12 mouse cellular contexts compared by ENCODE assay signal in the genomic region with DNA sequence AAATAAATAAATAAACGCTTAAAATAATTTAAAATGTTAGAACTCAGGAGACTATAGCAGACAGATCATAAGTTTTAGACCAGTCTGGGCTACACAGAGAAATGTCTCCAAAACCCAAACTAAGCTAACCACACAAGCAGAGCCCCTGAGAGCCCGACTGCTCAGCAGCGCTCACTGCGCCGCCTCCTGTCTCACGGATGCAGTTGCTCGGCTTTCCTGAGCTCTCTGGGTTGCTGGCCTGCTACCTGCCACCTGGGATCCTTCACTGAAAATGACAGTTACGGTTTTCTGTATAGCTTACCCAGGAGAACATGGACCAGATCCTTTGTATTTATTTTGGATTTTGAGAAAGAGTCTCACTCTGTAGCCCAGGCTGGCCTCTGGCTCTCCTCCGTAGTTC. TPM values are rescaled to one million over a fixed set of nuclear protein-coding genes. Genes with fewer than 3 reads are reported as not detected.
DNase-seq lines count a peak whose midpoint lies in the region; ATAC-seq and TF ChIP-seq lines count a peak whose summit lies in the region.
"Had no signal": no experiment of that assay in that cellular context is flagged by ENCODE, and none has a peak within 500 bp of the region (broad histone marks: within the 10 kb centered on the region; RNA-seq: fewer than 3 reads in every experiment).

No protein-coding gene starts in this region.

- H3K36me3 ChIP-seq in heart, postnatal 0 days (replicated peaks; ENCODE audit: control insufficient read depth, insufficient read depth, low read length) = no peaks in the 10 kb centered on the region

- H3K27ac ChIP-seq in heart, postnatal 0 days (ENCODE audit: low read depth) = peak overlapping the region; percentile 25; the same call in 1 of the 2 replicates

- no peak for TF ChIP-seq CTCF in heart, postnatal 0 days (IDR thresholded peaks at IDR 0.05; ENCODE audit: low read depth)

- H3K4me3 ChIP-seq in heart, postnatal 0 days (ENCODE audit: low read depth, low read length) = no peak overlapping the region
- H3K4me3 ChIP-seq: megakaryocyte, embryonic 14.5 days had no signal

- no peaks in the 10 kb centered on the region for H3K27me3 ChIP-seq in heart, postnatal 0 days (ENCODE audit: control insufficient read depth, insufficient read depth, low read length)

- DNase-seq in heart, postnatal 0 days (ENCODE audit: low spot score) = no peak
- no peak for DNase-seq in heart, postnatal 4 days
- peak; percentile 16 to 17 for DNase-seq in B cell, adult 2 months
- DNase-seq in ZHBTc4 (ENCODE audit: low read depth, low spot score) = peak; percentile 67
- peak; percentile 85 for DNase-seq in naive thymus-derived CD4-positive, alpha-beta T cell, adult 2 months (ENCODE audit: low read depth)
- DNase-seq in c-Kit-positive CD71-positive TER-119-positive erythroid progenitor cells, embryonic 14.5 days (ENCODE audit: low spot score) = no peak
- no peak for DNase-seq in embryo, embryonic 9.5 days (ENCODE audit: extremely low spot score)
- DNase-seq: kidney, postnatal 10 days; right cerebral cortex, postnatal 14 days had no signal

- H3K4me1 ChIP-seq in heart, postnatal 0 days (ENCODE audit: control insufficient read depth, insufficient read depth) = no peaks in the 10 kb centered on the region

- H3K9me3 ChIP-seq in heart, postnatal 0 days (replicated peaks; ENCODE audit: control insufficient read depth, low read length) = no peaks in the 10 kb centered on the region

- 39% methylated on average over 9 of the region's 9 CpGs for WGBS in heart, postnatal 0 days

- TF ChIP-seq EP300 in heart, postnatal 0 days (IDR thresholded peaks at IDR 0.05; ENCODE audit: low read depth) = no peak

- no peak overlapping the region for H3K9ac ChIP-seq in heart, postnatal 0 days (replicated peaks; ENCODE audit: low read depth, low read length)

- ATAC-seq in heart, postnatal 0 days (ENCODE audit: insufficient read depth, low read depth) = no peak
- ATAC-seq in cerebellum, adult (ENCODE audit: insufficient number of reproducible peaks, low FRiP score, low TSS enrichment) = no peak

- peak overlapping the region; percentile 18; the same call in 1 of the 2 replicates for H3K4me2 ChIP-seq in heart, postnatal 0 days (ENCODE audit: low read depth, low read length)

RNA-seq across cellular contexts. Expression of a gene that starts 17.0 kb away (rescaled TPM):
- 50.3 and 73.7 TPM in 2 replicates for total RNA-seq in heart, postnatal 0 days (2014; rRNA removed; ENCODE audit: low replicate concordance)
- 101 and 104 TPM in 2 replicates for polyA plus RNA-seq in heart, postnatal 0 days (2015; fragmentation: Nextera tagmentation; extraction: Ambion mirVana)
- total RNA-seq in heart, postnatal 4 days (2021) = 10 to 100 TPM; 47.9 to 49.9 TPM

RNA-seq across cellular contexts. Expression of a gene that starts 40.0 kb away (rescaled TPM):
- 1.6 TPM in 1 of 2 replicates, not detected in the other for total RNA-seq in heart, postnatal 0 days (2014; rRNA removed; ENCODE audit: low replicate concordance)
- polyA plus RNA-seq in heart, postnatal 0 days (2015; fragmentation: Nextera tagmentation; extraction: Ambion mirVana) = 0.12 TPM in 1 of 2 replicates, not detected in the other
- under 1 TPM in 1 of 2 experiments, not detected in 1; 0.07 TPM for total RNA-seq in heart, postnatal 4 days (2021)

RNA-seq across cellular contexts. Expression of a gene that starts 57.8 kb away (rescaled TPM):
- total RNA-seq in heart, postnatal 0 days (2014; rRNA removed; ENCODE audit: low replicate concordance) = 0.19 and 0.73 TPM in 2 replicates
- polyA plus RNA-seq in heart, postnatal 0 days (2015; fragmentation: Nextera tagmentation; extraction: Ambion mirVana) = 0.25 and 0.48 TPM in 2 replicates
- total RNA-seq in heart, postnatal 4 days (2021) = under 1 TPM; 0.36 to 0.95 TPM
- total RNA-seq: hematopoietic stem cell, adult 5-6 weeks had no signal

Comparison
In these comparisons a context has a peak if more than half of its experiments do, and no peak if none do; other contexts are left out.
1. DNase-seq: peak in B cell, adult 2 months (2 of 2), ZHBTc4 (single experiment) and naive thymus-derived CD4-positive, alpha-beta T cell, adult 2 months (single experiment); none in heart, postnatal 0 days (single experiment), heart, postnatal 4 days (single experiment), c-Kit-positive CD71-positive TER-119-positive erythroid progenitor cells, embryonic 14.5 days (single experiment) and embryo, embryonic 9.5 days (single experiment).